Mouse (Mus musculus) CD4-positive, CD25-positive, alpha-beta regulatory T cell, adult 4 months (primary cell): ENCODE data around the gene Cct8l1. TPM values are rescaled to one million over a fixed set of nuclear protein-coding genes. Genes with fewer than 3 reads are reported as not detected.

Experiments
- ATAC-seq: one replicate; pipeline ENCODE4 v1.8.0; 2017
- polyA plus RNA-seq, 2 experiments: library from polyadenylated mRNA; unstranded; fragments of 100-300 nt; shearing (Covaris generic); gene quantifications; one replicate each; pipeline ENCODE4 v1.2.1; 2017

Cct8l1 gene
- polyA plus RNA-seq, 2 experiments from 2014 or later, result not detected

GRCm38 (mm10) chr5:25530629-25531028, 14.8 kb downstream of the Cct8l1 start:
- no peak for ATAC-seq

- no peak for ATAC-seq
Observed at GRCm38 (mm10) chr5:25532256-25533147, 16.6 kb downstream of the Cct8l1 start.

- ATAC-seq, result no peak
Observed at GRCm38 (mm10) chr5:25533298-25533697, 17.4 kb downstream of the Cct8l1 start.

- no peak for ATAC-seq
Observed at GRCm38 (mm10) chr5:25535566-25535965, 19.7 kb downstream of the Cct8l1 start.

- no peak for ATAC-seq
Observed at GRCm38 (mm10) chr5:25536451-25536850, 20.6 kb downstream of the Cct8l1 start.

- no peak for ATAC-seq
Observed at GRCm38 (mm10) chr5:25536921-25537409, 21.1 kb downstream of the Cct8l1 start.

- no peak for ATAC-seq
Observed at GRCm38 (mm10) chr5:25540412-25540811, 24.5 kb downstream of the Cct8l1 start.

GRCm38 (mm10) chr5:25540921-25541320, 25.1 kb downstream of the Cct8l1 start:
- ATAC-seq, result no peak

GRCm38 (mm10) chr5:25541661-25542060, 25.8 kb downstream of the Cct8l1 start:
- ATAC-seq, result no peak

GRCm38 (mm10) chr5:25544061-25544460, 28.2 kb downstream of the Cct8l1 start:
- no peak for ATAC-seq

- no peak for ATAC-seq
Observed at GRCm38 (mm10) chr5:25544566-25544965, 28.7 kb downstream of the Cct8l1 start.

GRCm38 (mm10) chr5:25546912-25547311, 31.0 kb downstream of the Cct8l1 start:
- ATAC-seq, result no peak

- no peak for ATAC-seq
Observed at GRCm38 (mm10) chr5:25550912-25551311, 35.0 kb downstream of the Cct8l1 start.

- no peak for ATAC-seq
Observed at GRCm38 (mm10) chr5:25554210-25554609, 38.3 kb downstream of the Cct8l1 start.

GRCm38 (mm10) chr5:25554689-25555088, 38.8 kb downstream of the Cct8l1 start:
- no peak for ATAC-seq

- ATAC-seq, result no peak
Observed at GRCm38 (mm10) chr5:25555684-25556083, 39.8 kb downstream of the Cct8l1 start.

GRCm38 (mm10) chr5:25556363-25556762, 40.5 kb downstream of the Cct8l1 start:
- ATAC-seq, result no peak

Other genes starting within 250 kb of the Cct8l1 start
- gene Kmt2c, start 17.3 kb upstream of the Cct8l1 start, polyA plus RNA-seq, result 10 to 100 TPM; 37.5 to 38.5 TPM
- gene Xrcc2, start 189.8 kb downstream of the Cct8l1 start, polyA plus RNA-seq, result 1 to 10 TPM; 4.2 to 4.3 TPM
- 1 to 10 TPM in 1 of 2 experiments, under 1 TPM in 1; 0.82 to 1.1 TPM for gene Actr3b, start 243.9 kb downstream of the Cct8l1 start, polyA plus RNA-seq